Mouse (Mus musculus): ENCODE results near the gene Palm. TPM values are rescaled to one million over a fixed set of nuclear protein-coding genes. Genes with fewer than 3 reads are reported as not detected.

Gene Palm
- polyA plus RNA-seq, 1 experiment from 2014 or later: 27.6 TPM

Small RNA genes lying within 50 kb of the gene (microRNA-seq; reads per million reads assigned to microRNA genes)
- gene Mir6910 (ENCODE audit: borderline number of aligned reads): not detected

Other genes starting within 250 kb of the Palm start
- 33.1 and 36.5 TPM in 2 replicates for gene Mier2, start 238.4 kb upstream of the Palm start, polyA plus RNA-seq (2014; fragmentation: Nextera tagmentation; extraction: Ambion mirVana)
- not detected in 2 replicates for gene Theg, start 206.2 kb upstream of the Palm start, polyA plus RNA-seq (2014; fragmentation: Nextera tagmentation; extraction: Ambion mirVana)
- not detected in 2 replicates for gene C2cd4c, start 179.5 kb upstream of the Palm start, polyA plus RNA-seq (2014; fragmentation: Nextera tagmentation; extraction: Ambion mirVana)
- 2.0 and 2.1 TPM in 2 replicates for gene Shc2, start 155.7 kb upstream of the Palm start, polyA plus RNA-seq (2014; fragmentation: Nextera tagmentation; extraction: Ambion mirVana)
- not detected in 2 replicates for gene Odf3l2, start 147.8 kb upstream of the Palm start, polyA plus RNA-seq (2014; fragmentation: Nextera tagmentation; extraction: Ambion mirVana)
- gene Madcam1, start 129.0 kb upstream of the Palm start, polyA plus RNA-seq (2014; fragmentation: Nextera tagmentation; extraction: Ambion mirVana): 1.1 and 1.4 TPM in 2 replicates
- 48.5 and 50.5 TPM in 2 replicates for gene Tpgs1, start 124.2 kb upstream of the Palm start, polyA plus RNA-seq (2014; fragmentation: Nextera tagmentation; extraction: Ambion mirVana)
- 213 and 236 TPM in 2 replicates for gene Cdc34, start 111.4 kb upstream of the Palm start, polyA plus RNA-seq (2014; fragmentation: Nextera tagmentation; extraction: Ambion mirVana)
- 0.16 and 0.45 TPM in 2 replicates for gene Gzmm, start 104.6 kb upstream of the Palm start, polyA plus RNA-seq (2014; fragmentation: Nextera tagmentation; extraction: Ambion mirVana)
- 992 and 1,001 TPM in 2 replicates for gene Bsg, start 89.1 kb upstream of the Palm start, polyA plus RNA-seq (2014; fragmentation: Nextera tagmentation; extraction: Ambion mirVana)
- gene Hcn2, start 76.9 kb upstream of the Palm start, polyA plus RNA-seq (2014; fragmentation: Nextera tagmentation; extraction: Ambion mirVana): not detected in 2 replicates
- gene Polrmt, start 47.0 kb upstream of the Palm start, polyA plus RNA-seq (2014; fragmentation: Nextera tagmentation; extraction: Ambion mirVana): 36.5 and 41.5 TPM in 2 replicates
- 0.23 TPM in 1 of 2 replicates, not detected in the other for gene Fgf22, start 38.5 kb upstream of the Palm start, polyA plus RNA-seq (2014; fragmentation: Nextera tagmentation; extraction: Ambion mirVana)
- gene Rnf126, start 26.6 kb upstream of the Palm start, polyA plus RNA-seq (2014; fragmentation: Nextera tagmentation; extraction: Ambion mirVana): 105 and 119 TPM in 2 replicates
- gene Fstl3, start 16.3 kb upstream of the Palm start, polyA plus RNA-seq (2014; fragmentation: Nextera tagmentation; extraction: Ambion mirVana): 1.8 and 2.6 TPM in 2 replicates
- gene Prss57, start 2.6 kb upstream of the Palm start, polyA plus RNA-seq (2014; fragmentation: Nextera tagmentation; extraction: Ambion mirVana): 1.5 and 1.7 TPM in 2 replicates
- 0.69 and 1.5 TPM in 2 replicates for gene Misp, start 27.4 kb downstream of the Palm start, polyA plus RNA-seq (2014; fragmentation: Nextera tagmentation; extraction: Ambion mirVana)
- gene Ptbp1, start 60.9 kb downstream of the Palm start, polyA plus RNA-seq (2014; fragmentation: Nextera tagmentation; extraction: Ambion mirVana): 329 and 336 TPM in 2 replicates
- gene Prtn3, start 80.9 kb downstream of the Palm start, polyA plus RNA-seq (2014; fragmentation: Nextera tagmentation; extraction: Ambion mirVana): 50.9 and 52.4 TPM in 2 replicates
- gene Plppr3, start 81.1 kb downstream of the Palm start, polyA plus RNA-seq (2014; fragmentation: Nextera tagmentation; extraction: Ambion mirVana): 17.6 and 20.9 TPM in 2 replicates
- 11.1 and 11.8 TPM in 2 replicates for gene Elane, start 92.7 kb downstream of the Palm start, polyA plus RNA-seq (2014; fragmentation: Nextera tagmentation; extraction: Ambion mirVana)
- not detected in 2 replicates for gene Cfd, start 97.3 kb downstream of the Palm start, polyA plus RNA-seq (2014; fragmentation: Nextera tagmentation; extraction: Ambion mirVana)
- gene Med16, start 115.4 kb downstream of the Palm start, polyA plus RNA-seq (2014; fragmentation: Nextera tagmentation; extraction: Ambion mirVana): 32.6 and 37.4 TPM in 2 replicates
- 7.4 TPM in 1 of 2 replicates, not detected in the other for gene Gm26602, start 117.3 kb downstream of the Palm start, polyA plus RNA-seq (2014; fragmentation: Nextera tagmentation; extraction: Ambion mirVana)
- 0.66 and 0.75 TPM in 2 replicates for gene Kiss1r, start 123.4 kb downstream of the Palm start, polyA plus RNA-seq (2014; fragmentation: Nextera tagmentation; extraction: Ambion mirVana)
- gene R3hdm4, start 127.6 kb downstream of the Palm start, polyA plus RNA-seq (2014; fragmentation: Nextera tagmentation; extraction: Ambion mirVana): 99.4 and 104 TPM in 2 replicates
- 10.8 and 12.4 TPM in 2 replicates for gene Arid3a, start 133.5 kb downstream of the Palm start, polyA plus RNA-seq (2014; fragmentation: Nextera tagmentation; extraction: Ambion mirVana)
- 164 and 171 TPM in 2 replicates for gene Wdr18, start 166.6 kb downstream of the Palm start, polyA plus RNA-seq (2014; fragmentation: Nextera tagmentation; extraction: Ambion mirVana)
- gene Grin3b, start 177.1 kb downstream of the Palm start, polyA plus RNA-seq (2014; fragmentation: Nextera tagmentation; extraction: Ambion mirVana): 0.10 and 0.14 TPM in 2 replicates
- gene Tmem259, start 190.8 kb downstream of the Palm start, polyA plus RNA-seq (2014; fragmentation: Nextera tagmentation; extraction: Ambion mirVana): 14.9 and 20.2 TPM in 2 replicates
- gene Cnn2, start 195.0 kb downstream of the Palm start, polyA plus RNA-seq (2014; fragmentation: Nextera tagmentation; extraction: Ambion mirVana): 115 and 124 TPM in 2 replicates
- 7.7 and 8.6 TPM in 2 replicates for gene Abca7, start 202.9 kb downstream of the Palm start, polyA plus RNA-seq (2014; fragmentation: Nextera tagmentation; extraction: Ambion mirVana)
- 29.0 and 29.4 TPM in 2 replicates for gene Arhgap45, start 223.1 kb downstream of the Palm start, polyA plus RNA-seq (2014; fragmentation: Nextera tagmentation; extraction: Ambion mirVana)
- gene Polr2e, start 246.2 kb downstream of the Palm start, polyA plus RNA-seq (2014; fragmentation: Nextera tagmentation; extraction: Ambion mirVana): 239 and 256 TPM in 2 replicates

All from liver, embryonic 11.5 days (tissue).